Mouse (Mus musculus) kidney, embryonic 14.5 days (tissue): ENCODE measurements at regions not wholly inside any gene's neighbourhood (a gene's known extent, or its start where the extent isn't known, plus 50 kb on each side); places are given as distances from the start of the nearest gene placed in this dataset. TPM values are rescaled to one million over a fixed set of nuclear protein-coding genes. Genes with fewer than 3 reads are reported as not detected.

Experiments used
- microRNA-seq: library from miRNA; unstranded; fragments of <30 nt; microRNA quantifications from one replicate; pipeline ENCODE4, GENCODE M21; 2016

Small RNA genes in the stretch of these regions (microRNA-seq; reads per million reads assigned to microRNA genes)
- gene Gm22368 (not detected), gene Gm44376 (not detected)
